Mouse (Mus musculus): ENCODE measurements around the gene Ptprd. TPM values are rescaled to one million over a fixed set of nuclear protein-coding genes. Genes with fewer than 3 reads are reported as not detected.

Ptprd gene
- total and polyA plus RNA-seq, 3 experiments = not detected

DNA sequence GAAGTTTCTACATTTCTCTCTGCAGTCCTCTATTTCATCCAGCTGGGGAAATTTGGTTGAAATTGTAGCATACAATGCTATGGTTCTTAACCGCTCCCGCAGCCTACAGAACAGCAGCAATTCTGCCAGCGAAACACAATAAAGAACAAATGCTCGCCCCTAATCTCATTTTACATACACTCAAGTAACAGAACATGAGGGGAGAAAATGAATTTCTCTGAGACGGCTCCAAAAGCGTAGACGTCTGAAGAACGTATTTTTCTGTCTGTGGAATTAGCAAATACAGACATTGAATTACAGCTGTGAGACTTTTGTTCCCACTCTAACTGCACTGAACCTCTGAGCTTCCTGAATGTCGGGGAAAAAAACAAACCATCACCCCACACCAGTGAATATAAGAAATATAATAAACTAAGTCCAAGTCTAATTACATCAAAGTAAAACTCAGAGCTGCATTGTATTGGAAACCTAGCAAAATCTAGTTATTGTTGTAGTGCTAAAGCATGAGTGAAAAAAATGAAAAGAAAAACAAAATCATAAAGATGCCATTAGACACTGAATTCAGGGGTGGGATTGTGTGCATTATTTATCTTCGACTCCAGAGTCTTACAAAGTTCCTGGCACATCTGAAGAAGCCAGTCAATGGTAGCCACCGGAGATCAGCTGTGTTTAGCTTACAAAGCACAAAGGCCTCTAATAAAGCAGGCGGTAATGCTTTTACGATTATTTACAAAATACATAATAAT lies 2187.8 kb downstream of the Ptprd start:
- no peak for TF ChIP-seq POLR2AphosphoS5 (IDR thresholded peaks at IDR 0.05; ENCODE audit: borderline replicate concordance, low read depth, low read length)
- no peak for TF ChIP-seq POLR2AphosphoS2 (IDR thresholded peaks at IDR 0.05; ENCODE audit: low read length)
- TF ChIP-seq RAD21 (IDR thresholded peaks at IDR 0.05; ENCODE audit: low read depth, low read length) = no peak
- TF ChIP-seq SIN3A (IDR thresholded peaks at IDR 0.05; ENCODE audit: low read length) = no peak
- TF ChIP-seq GABPA (IDR thresholded peaks at IDR 0.05; ENCODE audit: low read depth, low read length) = no peak
- TF ChIP-seq E2F4 (IDR thresholded peaks at IDR 0.05; ENCODE audit: borderline replicate concordance, low read depth, low read length) = no peak
- no peak for TF ChIP-seq SMC3 (IDR thresholded peaks at IDR 0.05; ENCODE audit: low read depth, low read length)
- no peak for TF ChIP-seq USF2 (IDR thresholded peaks at IDR 0.05; ENCODE audit: borderline replicate concordance in 1 of 2, insufficient read depth in 1 of 2, low read depth in 1 of 2, low read length in 2 of 2)
- TF ChIP-seq POLR2A (IDR thresholded peaks at IDR 0.05; ENCODE audit: control insufficient read depth in 1 of 2, insufficient read depth in 1 of 2, low read depth in 1 of 2, low read length in 2 of 2, poor library complexity in 1 of 2) = no peak
- TF ChIP-seq ZMIZ1 (IDR thresholded peaks at IDR 0.05; ENCODE audit: low read depth, low read length) = no peak
- TF ChIP-seq JUND (IDR thresholded peaks at IDR 0.05; ENCODE audit: low read depth, low read length) = no peak
- TF ChIP-seq CTCF (IDR thresholded peaks at IDR 0.05 in 2 of 3, conservative IDR thresholded peaks at IDR 0.05 in 1 of 3; ENCODE audit: control insufficient read depth in 1 of 3, insufficient read depth in 1 of 3, low read depth in 2 of 3, low read length in 3 of 3, poor library complexity in 1 of 3, severe bottlenecking in 1 of 3) = no peak
- Histone ChIP-seq H3K4me1 (ENCODE audit: control insufficient read depth in 1 of 2, insufficient read depth in 2 of 2, low read length in 2 of 2) (no peaks in the 10 kb centered on the region), H3K27ac (ENCODE audit: control insufficient read depth, low read depth, low read length) (no peak overlapping the region), H3K9ac (ENCODE audit: control insufficient read depth, low read depth, low read length, poor library complexity, severe bottlenecking) (no peak overlapping the region), H3K27me3 (ENCODE audit: control insufficient read depth in 1 of 2, insufficient read depth in 2 of 2, low read length in 2 of 2) (no peaks in the 10 kb centered on the region), H3K36me3 (ENCODE audit: control insufficient read depth in 1 of 2, insufficient read depth in 2 of 2, low read length in 2 of 2) (no peaks in the 10 kb centered on the region), H3K4me3 (ENCODE audit: control insufficient read depth in 1 of 2, insufficient read depth in 1 of 2, low read depth in 2 of 2, low read length in 2 of 2) (no peak overlapping the region), H3K79me2 (ENCODE audit: control insufficient read depth, insufficient read depth, low read length, poor library complexity) (no peaks in the 10 kb centered on the region), H3K9me3 (replicated peaks; ENCODE audit: insufficient read depth, low read length) (no peaks in the 10 kb centered on the region)
- no peak for DNase-seq (ENCODE audit: low read depth, low spot score)

- Histone ChIP-seq H3K9ac (ENCODE audit: control insufficient read depth, low read depth, low read length, poor library complexity, severe bottlenecking) (no peak overlapping the region), H3K4me1 (ENCODE audit: control insufficient read depth in 1 of 2, insufficient read depth in 2 of 2, low read length in 2 of 2) (no peaks in the 10 kb centered on the region), H3K4me3 (ENCODE audit: control insufficient read depth in 1 of 2, insufficient read depth in 1 of 2, low read depth in 2 of 2, low read length in 2 of 2) (no peak overlapping the region), H3K79me2 (ENCODE audit: control insufficient read depth, insufficient read depth, low read length, poor library complexity) (no peaks in the 10 kb centered on the region), H3K27me3 (ENCODE audit: control insufficient read depth in 1 of 2, insufficient read depth in 2 of 2, low read length in 2 of 2) (no peaks in the 10 kb centered on the region), H3K36me3 (ENCODE audit: control insufficient read depth in 1 of 2, insufficient read depth in 2 of 2, low read length in 2 of 2) (no peaks in the 10 kb centered on the region), H3K9me3 (replicated peaks; ENCODE audit: insufficient read depth, low read length) (no peaks in the 10 kb centered on the region), H3K27ac (ENCODE audit: control insufficient read depth, low read depth, low read length) (no peak overlapping the region)
- DNase-seq (ENCODE audit: low read depth, low spot score) = no peak
- TF ChIP-seq ZMIZ1 (IDR thresholded peaks at IDR 0.05; ENCODE audit: low read depth, low read length) (no peak), TAL1 (IDR thresholded peaks at IDR 0.05; ENCODE audit: low read length) (no peak), POLR2AphosphoS5 (IDR thresholded peaks at IDR 0.05; ENCODE audit: borderline replicate concordance, low read depth, low read length) (no peak), NRF1 (IDR thresholded peaks at IDR 0.05; ENCODE audit: insufficient read depth, low read depth, low read length, poor library complexity, severe bottlenecking) (no peak)
Observed at GRCm38 (mm10) chr4:76021670-76022069, 2190.1 kb downstream of the Ptprd start.

Data from MEL (cell line).